Mouse (Mus musculus) central nervous system, embryonic 11.5 days (tissue): Measurements from ENCODE around the gene 1500009C09Rik. TPM values are rescaled to one million over a fixed set of nuclear protein-coding genes. Genes with fewer than 3 reads are reported as not detected.

Experiments
- polyA plus RNA-seq: library from polyadenylated mRNA; depleted of rRNA; stranded (reverse); fragments of >200 nt; gene quantifications from 2 replicates; pipeline ENCODE4 v1.2.3, GENCODE M21; 2012; rRNA removed

Gene 1500009C09Rik
- polyA plus RNA-seq = 6.7 and 13.2 TPM in 2 replicates

DNA sequence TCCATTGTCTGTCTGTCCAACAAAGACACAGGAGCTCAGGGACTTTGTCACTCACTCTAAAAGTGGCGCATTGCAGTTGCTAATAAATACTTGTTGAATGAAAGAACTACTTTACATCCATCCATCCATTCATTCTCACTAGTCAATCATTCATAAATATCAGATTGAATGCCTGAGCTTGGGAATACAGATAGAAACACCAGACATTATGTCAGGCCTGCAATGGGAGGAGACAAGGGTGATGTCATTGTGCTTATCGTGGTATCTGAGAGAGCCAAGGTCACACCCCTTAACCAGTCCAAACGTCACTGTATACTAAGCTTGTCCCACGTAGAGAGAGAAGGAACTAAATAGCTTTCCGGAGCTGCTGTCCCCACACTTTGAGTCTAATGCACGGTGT is at the start of gene 1500009C09Rik:
TSS of gene 1500009C09Rik (plus strand) at position 301 of the 400 bp plus-strand sequence.

DNA sequence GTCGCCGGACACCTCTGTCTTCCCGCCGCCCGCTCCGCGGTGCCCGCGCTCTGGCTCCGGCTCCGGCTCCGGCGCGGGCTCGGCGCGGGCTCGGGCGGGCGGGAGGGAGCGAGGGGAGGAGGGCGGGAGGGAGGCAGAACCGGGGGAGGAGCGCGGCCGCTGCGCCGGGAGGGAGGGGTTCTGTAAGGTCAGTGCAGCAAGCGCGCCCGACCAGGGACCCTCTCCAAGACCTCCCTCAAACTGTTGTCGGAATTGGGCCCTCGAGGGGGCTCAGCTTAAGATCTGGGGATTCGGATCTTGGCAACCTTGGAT is 39.5 kb upstream of the 1500009C09Rik start, which contains the start of gene Shisa8:
TSS of gene Shisa8 (minus strand) at position 64 of the 312 bp plus-strand sequence.

GRCm38 (mm10) chr15:82223657-82224601 is 28.3 kb upstream of the 1500009C09Rik start, which contains the start of gene Tnfrsf13c:
Tnfrsf13c (minus strand) TSS chr15:82224369.

DNA sequence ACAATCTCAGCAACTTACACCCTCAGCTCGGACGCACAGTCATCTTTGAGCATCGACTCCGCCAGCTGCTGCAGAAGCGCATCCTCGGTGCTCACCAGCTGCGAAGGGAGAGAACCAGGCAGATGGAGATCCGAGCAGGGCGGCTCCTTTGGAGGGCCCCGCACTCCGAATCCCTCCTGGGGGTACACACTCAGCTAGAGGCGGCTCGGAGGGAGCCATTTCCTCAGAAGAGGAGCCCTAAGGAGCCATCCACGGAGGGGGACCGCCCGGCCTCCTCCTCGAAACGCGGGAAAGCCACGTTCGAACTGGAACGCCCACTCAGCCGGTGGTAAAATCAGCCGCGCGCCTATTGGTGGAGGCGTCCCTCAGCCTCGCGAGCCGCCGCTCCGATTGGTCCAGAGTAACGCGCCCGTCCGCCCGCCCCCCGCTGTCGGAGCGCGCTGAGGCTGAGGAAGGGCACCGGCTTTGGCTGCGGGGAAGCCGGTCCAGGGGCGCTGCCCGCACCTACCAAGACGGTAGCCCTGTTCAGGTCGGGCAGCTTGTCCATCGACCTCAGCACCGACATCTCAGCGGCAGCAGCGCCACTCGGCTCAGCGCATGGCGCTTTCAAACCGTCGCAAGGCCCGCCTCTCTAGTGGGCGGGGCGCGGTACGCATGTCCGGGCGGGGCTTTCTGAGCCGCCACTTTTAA is 7.9 kb upstream of the 1500009C09Rik start, which contains the start of gene Cenpm:
TSS of gene Cenpm (minus strand) at position 634 of the 690 bp plus-strand sequence.

DNA sequence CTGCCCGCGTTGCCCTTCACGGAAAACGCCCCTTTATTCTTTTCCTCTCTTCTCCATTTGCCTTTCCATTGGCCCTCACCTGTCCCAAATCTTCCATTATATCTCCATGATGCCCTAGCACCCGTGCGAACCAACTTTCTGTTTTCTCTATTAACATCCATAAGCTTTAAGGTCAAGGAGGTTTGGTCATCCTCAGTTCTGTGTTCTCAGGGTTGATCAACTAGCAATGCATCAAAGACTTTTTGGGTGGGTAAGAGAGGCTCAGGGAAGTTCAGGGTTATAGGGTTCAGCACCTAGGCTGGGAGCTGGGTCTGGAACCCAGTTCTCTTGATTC is 22.4 kb downstream of the 1500009C09Rik start, which contains the start of gene Sept3:
TSS of gene Sept3 (plus strand) at position 301 of the 334 bp plus-strand sequence.

GRCm38 (mm10) chr15:82298764-82299561 is 46.8 kb downstream of the 1500009C09Rik start, which contains the start of gene Wbp2nl:
Wbp2nl (plus strand) TSS chr15:82298954.

Other genes with a start within 250 kb of the 1500009C09Rik start
- gene Desi1, start 218.5 kb upstream of the 1500009C09Rik start, polyA plus RNA-seq = 20.3 and 29.7 TPM in 2 replicates
- gene Snu13, start 204.8 kb upstream of the 1500009C09Rik start, polyA plus RNA-seq = 88.9 and 164 TPM in 2 replicates
- 0.01 TPM in 1 of 2 replicates, not detected in the other for gene 4930407I10Rik, start 193.2 kb upstream of the 1500009C09Rik start, polyA plus RNA-seq
- 0.06 and 0.10 TPM in 2 replicates for gene Mei1, start 182.4 kb upstream of the 1500009C09Rik start, polyA plus RNA-seq
- gene Ccdc134, start 124.5 kb upstream of the 1500009C09Rik start, polyA plus RNA-seq = 23.7 and 25.0 TPM in 2 replicates
- gene Srebf2, start 105.2 kb upstream of the 1500009C09Rik start, polyA plus RNA-seq = 120 and 126 TPM in 2 replicates
- 0.57 and 1.2 TPM in 2 replicates for gene Shisa8, start 39.6 kb upstream of the 1500009C09Rik start, polyA plus RNA-seq
- gene Tnfrsf13c, start 28.0 kb upstream of the 1500009C09Rik start, polyA plus RNA-seq = 0.14 and 0.28 TPM in 2 replicates
- gene Cenpm, start 7.6 kb upstream of the 1500009C09Rik start, polyA plus RNA-seq = 45.2 and 65.4 TPM in 2 replicates
- 154 and 257 TPM in 2 replicates for gene Sept3, start 22.5 kb downstream of the 1500009C09Rik start, polyA plus RNA-seq
- 0.18 and 0.19 TPM in 2 replicates for gene Wbp2nl, start 46.6 kb downstream of the 1500009C09Rik start, polyA plus RNA-seq
- 47.0 and 64.3 TPM in 2 replicates for gene Naga, start 86.5 kb downstream of the 1500009C09Rik start, polyA plus RNA-seq
- 4.6 and 5.6 TPM in 2 replicates for gene Pheta2, start 86.5 kb downstream of the 1500009C09Rik start, polyA plus RNA-seq
- 188 and 236 TPM in 2 replicates for gene Smdt1, start 86.6 kb downstream of the 1500009C09Rik start, polyA plus RNA-seq
- gene Ndufa6, start 101.9 kb downstream of the 1500009C09Rik start, polyA plus RNA-seq = 289 and 293 TPM in 2 replicates
- gene Cyp2d22, start 127.9 kb downstream of the 1500009C09Rik start, polyA plus RNA-seq = 11.4 and 15.8 TPM in 2 replicates
- gene Cyp2d11, start 141.6 kb downstream of the 1500009C09Rik start, polyA plus RNA-seq = not detected in 2 replicates
- 0.34 and 0.62 TPM in 2 replicates for gene Cyp2d10, start 154.8 kb downstream of the 1500009C09Rik start, polyA plus RNA-seq
- gene Cyp2d9, start 181.0 kb downstream of the 1500009C09Rik start, polyA plus RNA-seq = 0.09 TPM in 1 of 2 replicates, not detected in the other